Mouse (Mus musculus) heart, postnatal 0 days (tissue): ENCODE data around the gene D3Ertd254e. TPM values are rescaled to one million over a fixed set of nuclear protein-coding genes. Genes with fewer than 3 reads are reported as not detected.

Source experiments
- ATAC-seq: fragments of 200-750 bp; cut with Nextera tagmentation; 2 replicates; pipeline ENCODE4 v1.8.0; 2017; ENCODE audit warnings: low read depth, moderate number of reproducible peaks, moderate library complexity; ENCODE audit not compliant: insufficient read depth
- DNase-seq: peaks from one replicate; pipeline ENCODE4 v3.0.0-alpha.2; 2016; ENCODE audit warnings: low spot score
- H3K27ac ChIP-seq: fragments of 300-500 bp; sonication (generic); 2 replicates; pipeline ENCODE4 v1.5.1; 2014; ENCODE audit warnings: low read depth, mild to moderate bottlenecking
- H3K27me3 ChIP-seq: fragments of 300-500 bp; sonication (generic); 2 replicates; pipeline ENCODE4 v1.6.1; 2014; ENCODE audit warnings: low read length, mixed read lengths; ENCODE audit not compliant: control insufficient read depth, insufficient read depth
- H3K36me3 ChIP-seq: fragments of 300-500 bp; sonication (generic); replicated peaks from 2 replicates; pipeline ENCODE4 v1.6.1; 2014; ENCODE audit warnings: low read length, mixed read lengths; ENCODE audit not compliant: control insufficient read depth, insufficient read depth
- H3K4me1 ChIP-seq: fragments of 300-500 bp; sonication (generic); 2 replicates; pipeline ENCODE4 v1.6.1; 2014; ENCODE audit warnings: antibody characterized with exemption; ENCODE audit not compliant: control insufficient read depth, insufficient read depth
- H3K4me2 ChIP-seq: fragments of 300-500 bp; sonication (generic); 2 replicates; pipeline ENCODE4 v1.6.1; 2014; ENCODE audit warnings: low read depth, mild to moderate bottlenecking, low read length, moderate library complexity
- H3K4me3 ChIP-seq: fragments of 300-500 bp; sonication (generic); 2 replicates; pipeline ENCODE4 v1.5.1; 2014; ENCODE audit warnings: low read depth, low read length
- H3K9ac ChIP-seq: fragments of 300-500 bp; sonication (generic); replicated peaks from 2 replicates; pipeline ENCODE4 v1.6.1; 2014; ENCODE audit warnings: low read depth, low read length, mixed read lengths
- H3K9me3 ChIP-seq: fragments of 300-500 bp; sonication (generic); replicated peaks from 2 replicates; pipeline ENCODE4 v1.6.1; 2016; ENCODE audit warnings: low read length; ENCODE audit not compliant: control insufficient read depth
- CTCF ChIP-seq: IDR thresholded peaks from 2 replicates; pipeline ENCODE4 v1.5.1; 2016; ENCODE audit warnings: antibody characterized with exemption, control low read depth, low read depth
- EP300 ChIP-seq: IDR thresholded peaks from 2 replicates; pipeline ENCODE4 v1.6.1; 2016; ENCODE audit warnings: antibody characterized with exemption, low read depth
- WGBS: fragments of 180-500 bp; shearing (Covaris S2); extraction: QIAGEN DNeasy Blood & Tissue Kit; methylation state at CpG from one replicate; pipeline ENCODE4 v1.1.7; 2014; 5-methylcytosine and 5-hydroxymethylcytosine counted together
- polyA plus RNA-seq: library from polyadenylated mRNA; unstranded; fragments of >200 nt; fragmentation: Nextera tagmentation; extraction: Ambion mirVana; gene quantifications from 2 replicates; pipeline ENCODE4 v1.2.1, GENCODE M21; 2015
- total RNA-seq: library from RNA; depleted of rRNA; stranded (reverse); fragments of >200 nt; gene quantifications from 2 replicates; pipeline ENCODE4 v1.2.3, GENCODE M21; 2014; ENCODE audit warnings: low replicate concordance; rRNA removed

The D3Ertd254e gene
- total and polyA plus RNA-seq, 2 experiments from 2014 or later, result 3.4 to 4.9 TPM

- Histone ChIP-seq H3K4me2 (no peak overlapping the region), H3K4me3 (no peak overlapping the region), H3K27me3 (no peaks in the 10 kb centered on the region), H3K36me3 (no peaks in the 10 kb centered on the region), H3K9ac (no peak overlapping the region), H3K4me1 (no peaks in the 10 kb centered on the region), H3K9me3 (no peaks in the 10 kb centered on the region), H3K27ac (no peak overlapping the region)
- 36% methylated on average over 7 of the region's 7 CpGs for WGBS
- ATAC-seq (no peak; the same call in 1 of the 2 replicates), DNase-seq (peak; percentile 15)
- no peak for TF ChIP-seq CTCF
- no peak for TF ChIP-seq EP300
These were observed 52.1 kb downstream of the D3Ertd254e start for GRCm38 (mm10) chr3:36202932-36203331.

- TF ChIP-seq EP300 (no peak), CTCF (no peak)
- H3K4me3 ChIP-seq, result no peak overlapping the region
- no peaks in the 10 kb centered on the region for H3K4me1 ChIP-seq
- H3K27me3 ChIP-seq, result no peaks in the 10 kb centered on the region
- no peak overlapping the region for H3K27ac ChIP-seq
- 69% methylated on average over 19 of the region's 19 CpGs for WGBS
- ATAC-seq (no peak), DNase-seq (no peak)
- no peaks in the 10 kb centered on the region for H3K9me3 ChIP-seq
- H3K4me2 ChIP-seq, result no peak overlapping the region
- H3K9ac ChIP-seq, result no peak overlapping the region
- no peaks in the 10 kb centered on the region for H3K36me3 ChIP-seq
These were observed 56.9 kb downstream of the D3Ertd254e start for GRCm38 (mm10) chr3:36207520-36208264.

- Histone ChIP-seq H3K4me2 (no peak overlapping the region), H3K9me3 (no peaks in the 10 kb centered on the region), H3K9ac (no peak overlapping the region), H3K36me3 (no peaks in the 10 kb centered on the region), H3K27ac (no peak overlapping the region), H3K4me1 (no peaks in the 10 kb centered on the region), H3K27me3 (no peaks in the 10 kb centered on the region), H3K4me3 (no peak overlapping the region)
- DNase-seq (peak; percentile 35), ATAC-seq (no peak)
- TF ChIP-seq CTCF (peak; percentile 53), EP300 (no peak)
- WGBS, result 57% methylated on average over 11 of the region's 11 CpGs
These were observed 59.1 kb downstream of the D3Ertd254e start for GRCm38 (mm10) chr3:36209776-36210555.

- H3K4me3 ChIP-seq, result no peak overlapping the region
- ATAC-seq (no peak), DNase-seq (no peak)
- no peak overlapping the region for H3K27ac ChIP-seq
- no peak overlapping the region for H3K4me2 ChIP-seq
- H3K4me1 ChIP-seq, result no peaks in the 10 kb centered on the region
- no peaks in the 10 kb centered on the region for H3K36me3 ChIP-seq
- no peaks in the 10 kb centered on the region for H3K9me3 ChIP-seq
- no peaks in the 10 kb centered on the region for H3K27me3 ChIP-seq
- TF ChIP-seq CTCF, result no peak
- TF ChIP-seq EP300, result no peak
- no peak overlapping the region for H3K9ac ChIP-seq
- 14% methylated on average over 2 of the region's 2 CpGs for WGBS
These were observed 60.1 kb downstream of the D3Ertd254e start for GRCm38 (mm10) chr3:36210939-36211338.

- DNase-seq, result no peak
- Histone ChIP-seq H3K4me1 (no peaks in the 10 kb centered on the region), H3K9ac (no peak overlapping the region), H3K36me3 (no peaks in the 10 kb centered on the region), H3K27ac (no peak overlapping the region), H3K27me3 (no peaks in the 10 kb centered on the region), H3K9me3 (no peaks in the 10 kb centered on the region), H3K4me2 (no peak overlapping the region), H3K4me3 (no peak overlapping the region)
- no peak for TF ChIP-seq EP300
- TF ChIP-seq CTCF, result no peak
- 64% methylated on average over 4 of the region's 4 CpGs for WGBS
- no peak for ATAC-seq
These were observed 61.9 kb downstream of the D3Ertd254e start for GRCm38 (mm10) chr3:36212758-36213157.

Other genes starting within 250 kb of the D3Ertd254e start
- gene Dcun1d1, start 213.6 kb upstream of the D3Ertd254e start, total RNA-seq, result 27.2 and 72.9 TPM in 2 replicates
- 88.9 and 92.8 TPM in 2 replicates for gene Dcun1d1, start 213.6 kb upstream of the D3Ertd254e start, polyA plus RNA-seq
- gene Mccc1, start 150.3 kb upstream of the D3Ertd254e start, total RNA-seq, result 8.6 and 22.2 TPM in 2 replicates
- 77.0 and 79.3 TPM in 2 replicates for gene Mccc1, start 150.3 kb upstream of the D3Ertd254e start, polyA plus RNA-seq
- not detected in 2 replicates for gene Ccdc144b, start 97.5 kb upstream of the D3Ertd254e start, total RNA-seq
- gene Ccdc144b, start 97.5 kb upstream of the D3Ertd254e start, polyA plus RNA-seq, result 0.04 TPM in 2 replicates
- gene Acad9, start 85.0 kb upstream of the D3Ertd254e start, total RNA-seq, result 45.1 and 96.4 TPM in 2 replicates
- 90.2 and 95.3 TPM in 2 replicates for gene Acad9, start 85.0 kb upstream of the D3Ertd254e start, polyA plus RNA-seq
- not detected in 2 replicates for gene Qrfpr, start 71.3 kb downstream of the D3Ertd254e start, total RNA-seq
- gene Qrfpr, start 71.3 kb downstream of the D3Ertd254e start, polyA plus RNA-seq, result 0.25 and 0.30 TPM in 2 replicates